Mouse (Mus musculus): ENCODE results near the gene Olfr437.
"Not testable (repeated sequence)": the region's sequence is repeated elsewhere in the genome, so short reads cannot be mapped to it uniquely, and the experiment has no call there.

Olfr437 gene

GRCm38 (mm10) chr6:43162982-43163381, at the start of gene Olfr437:
Gene Olfr437 (plus strand): TSS chr6:43163282.
- no peak for DNase-seq (ENCODE audit: extremely low spot score, low read depth, low spot score)

GRCm38 (mm10) chr6:43146267-43146666, 16.8 kb upstream of the Olfr437 start, which contains the start of gene Olfr237-ps1:
Gene Olfr237-ps1 (plus strand): TSS chr6:43146567.
- not testable (repeated sequence) for DNase-seq (ENCODE audit: extremely low spot score, low read depth, low spot score)

GRCm38 (mm10) chr6:43159502-43159901, 3.6 kb upstream of the Olfr437 start:
- no peak for DNase-seq (ENCODE audit: extremely low spot score, low read depth, low spot score)

- no peak for DNase-seq (ENCODE audit: extremely low spot score, low read depth, low spot score)
Measured at GRCm38 (mm10) chr6:43167246-43167645, 4.2 kb downstream of the Olfr437 start.

- DNase-seq (ENCODE audit: extremely low spot score, low read depth, low spot score) = no peak
Measured at GRCm38 (mm10) chr6:43171840-43172239, 8.8 kb downstream of the Olfr437 start, which contains the start of gene Olfr13. Gene Olfr13 (plus strand): TSS chr6:43172140.

- no peak for DNase-seq (ENCODE audit: extremely low spot score, low read depth, low spot score)
Measured at GRCm38 (mm10) chr6:43178129-43178528, 15.0 kb downstream of the Olfr437 start.

GRCm38 (mm10) chr6:43178584-43179501, 15.8 kb downstream of the Olfr437 start:
- DNase-seq (ENCODE audit: extremely low spot score, low read depth, low spot score) = no peak

- DNase-seq (ENCODE audit: extremely low spot score, low read depth, low spot score) = no peak
Measured at GRCm38 (mm10) chr6:43190986-43191385, 27.9 kb downstream of the Olfr437 start.

GRCm38 (mm10) chr6:43196781-43197180, 33.7 kb downstream of the Olfr437 start, which contains the start of gene Olfr435:
Gene Olfr435 (plus strand): TSS chr6:43197146.
- DNase-seq (ENCODE audit: extremely low spot score, low read depth, low spot score) = no peak

- no peak for DNase-seq (ENCODE audit: extremely low spot score, low read depth, low spot score)
Measured at GRCm38 (mm10) chr6:43198094-43198493, 35.0 kb downstream of the Olfr437 start.

GRCm38 (mm10) chr6:43202786-43203185, 39.7 kb downstream of the Olfr437 start:
- no peak for DNase-seq (ENCODE audit: extremely low spot score, low read depth, low spot score)

GRCm38 (mm10) chr6:43205355-43205754, 42.3 kb downstream of the Olfr437 start:
- no peak for DNase-seq (ENCODE audit: extremely low spot score, low read depth, low spot score)

GRCm38 (mm10) chr6:43212873-43213272, 49.8 kb downstream of the Olfr437 start, which contains the start of gene Olfr434:
Gene Olfr434 (plus strand): TSS chr6:43213021.
- DNase-seq (ENCODE audit: extremely low spot score, low read depth, low spot score) = not testable (repeated sequence)
